Mouse (Mus musculus) kidney, postnatal 0 days (tissue): Measurements from ENCODE around the gene Rcor1. TPM values are rescaled to one million over a fixed set of nuclear protein-coding genes. Genes with fewer than 3 reads are reported as not detected.

ENCODE experiments used
- ATAC-seq: fragments of 200-750 bp; cut with Nextera tagmentation; replicated peaks from 2 replicates; pipeline ENCODE4 v1.8.0; 2017; ENCODE audit warnings: low read depth, moderate number of reproducible peaks, moderate TSS enrichment, moderate library complexity; ENCODE audit not compliant: low FRiP score
- DNase-seq: peaks from one replicate; pipeline ENCODE4 v3.0.0-alpha.2; 2016; ENCODE audit warnings: low spot score
- H3K27ac ChIP-seq: fragments of 300-500 bp; sonication (generic); 2 replicates; pipeline ENCODE4 v1.5.1; 2014; ENCODE audit warnings: mild to moderate bottlenecking
- H3K27me3 ChIP-seq: fragments of 300-500 bp; sonication (generic); 2 replicates; pipeline ENCODE4 v1.6.1; 2014; ENCODE audit warnings: low read length, mixed read lengths; ENCODE audit not compliant: insufficient read depth
- H3K36me3 ChIP-seq: fragments of 300-500 bp; sonication (generic); 2 replicates; pipeline ENCODE4 v1.6.1; 2014; ENCODE audit warnings: low read length, mixed read lengths; ENCODE audit not compliant: insufficient read depth
- H3K4me1 ChIP-seq: fragments of 300-500 bp; sonication (generic); replicated peaks from 2 replicates; pipeline ENCODE4 v1.6.1; 2014; ENCODE audit warnings: antibody characterized with exemption, low read length, mixed read lengths; ENCODE audit not compliant: insufficient read depth
- H3K4me2 ChIP-seq: fragments of 300-500 bp; sonication (generic); 2 replicates; pipeline ENCODE4 v1.6.1; 2014; ENCODE audit warnings: mild to moderate bottlenecking, low read length, moderate library complexity, mixed read lengths
- H3K4me3 ChIP-seq: fragments of 300-500 bp; sonication (generic); replicated peaks from 2 replicates; pipeline ENCODE4 v1.5.1; 2014; ENCODE audit warnings: low read depth, low read length
- H3K9ac ChIP-seq: fragments of 300-500 bp; sonication (generic); 2 replicates; pipeline ENCODE4 v1.6.1; 2014; ENCODE audit warnings: low read depth, low read length
- H3K9me3 ChIP-seq: fragments of 300-500 bp; sonication (generic); replicated peaks from 2 replicates; pipeline ENCODE4 v1.6.1; 2016; ENCODE audit warnings: low read length, inconsistent platforms, mixed read lengths
- CTCF ChIP-seq: IDR thresholded peaks from 2 replicates; pipeline ENCODE4 v1.5.1; 2016; ENCODE audit warnings: antibody characterized with exemption, low read depth, mild to moderate bottlenecking, moderate library complexity
- WGBS: fragments of 180-500 bp; shearing (Covaris S2); extraction: QIAGEN DNeasy Blood & Tissue Kit; methylation state at CpG from one replicate; pipeline ENCODE4 v1.1.7; 2014; 5-methylcytosine and 5-hydroxymethylcytosine counted together
- polyA plus RNA-seq: library from polyadenylated mRNA; unstranded; fragments of >200 nt; fragmentation: Nextera tagmentation; extraction: Ambion mirVana; gene quantifications from 2 replicates; pipeline ENCODE4 v1.2.1, GENCODE M21; 2015

Rcor1 gene
- 9.9 and 10.1 TPM in 2 replicates for polyA plus RNA-seq

- peak; percentile 99 for DNase-seq
- H3K36me3 ChIP-seq = no peaks in the 10 kb centered on the region
- peak within 1 kb of the TSS; percentile 81 for H3K4me3 ChIP-seq
- H3K4me2 ChIP-seq = peak within 1 kb of the TSS; percentile 83
- H3K9ac ChIP-seq = peak within 1 kb of the TSS; percentile 97
- H3K27ac ChIP-seq = peak within 1 kb of the TSS; percentile 98
- H3K27me3 ChIP-seq = no peaks in the 10 kb centered on the region
- TF ChIP-seq CTCF = no peak
- H3K9me3 ChIP-seq = no peaks in the 10 kb centered on the region
- peak; percentile 96 for ATAC-seq
- peaks cover 3% of the 10 kb centered on the region; the same call in 1 of the 2 replicates for H3K4me1 ChIP-seq
- under 1% methylated on average over 66 of the region's 76 CpGs for WGBS
Measured at GRCm38 (mm10) chr12:111038976-111039612, at the start of gene Rcor1. TSS of gene Rcor1 (plus strand) at chr12:111039351.

GRCm38 (mm10) chr12:110989409-110989808 is 49.7 kb upstream of the Rcor1 start:
- no peak overlapping the region for H3K27ac ChIP-seq
- no peak for TF ChIP-seq CTCF
- no peak for DNase-seq
- no peaks in the 10 kb centered on the region for H3K27me3 ChIP-seq
- no peak overlapping the region for H3K4me2 ChIP-seq
- no peak for ATAC-seq
- H3K4me3 ChIP-seq = no peak overlapping the region
- no peaks in the 10 kb centered on the region for H3K36me3 ChIP-seq
- 95% methylated on average over 3 of the region's 3 CpGs for WGBS
- H3K4me1 ChIP-seq = no peaks in the 10 kb centered on the region
- H3K9ac ChIP-seq = no peak overlapping the region
- H3K9me3 ChIP-seq = no peaks in the 10 kb centered on the region

GRCm38 (mm10) chr12:110990500-110990899 is 48.7 kb upstream of the Rcor1 start:
- 85% methylated on average over 7 of the region's 7 CpGs for WGBS
- TF ChIP-seq CTCF = no peak
- DNase-seq (no peak), ATAC-seq (no peak)
- no peak overlapping the region for H3K4me3 ChIP-seq
- H3K9me3 ChIP-seq = no peaks in the 10 kb centered on the region
- no peaks in the 10 kb centered on the region for H3K27me3 ChIP-seq
- no peak overlapping the region for H3K4me2 ChIP-seq
- H3K4me1 ChIP-seq = no peaks in the 10 kb centered on the region
- H3K9ac ChIP-seq = no peak overlapping the region
- no peaks in the 10 kb centered on the region for H3K36me3 ChIP-seq
- H3K27ac ChIP-seq = no peak overlapping the region

GRCm38 (mm10) chr12:110991361-110992127 is 47.6 kb upstream of the Rcor1 start:
- peak overlapping the region; percentile 61 for H3K9ac ChIP-seq
- no peaks in the 10 kb centered on the region for H3K9me3 ChIP-seq
- H3K27me3 ChIP-seq = no peaks in the 10 kb centered on the region
- no peaks in the 10 kb centered on the region for H3K4me1 ChIP-seq
- H3K36me3 ChIP-seq = no peaks in the 10 kb centered on the region
- peak; percentile 85 for DNase-seq
- peak overlapping the region; percentile 43 for H3K4me3 ChIP-seq
- peak overlapping the region; percentile 87 for H3K27ac ChIP-seq
- peak; percentile 92 for ATAC-seq
- TF ChIP-seq CTCF = peak; percentile 77
- H3K4me2 ChIP-seq = peak overlapping the region; percentile 76
- WGBS = 7% methylated on average over 23 of the region's 23 CpGs

GRCm38 (mm10) chr12:110992128-110992553 is 47.0 kb upstream of the Rcor1 start:
- H3K9me3 ChIP-seq = no peaks in the 10 kb centered on the region
- 0% methylated on average over 23 of the region's 24 CpGs for WGBS
- peak; percentile 90 for ATAC-seq
- peak; percentile 94 for DNase-seq
- peak overlapping the region; percentile 87 for H3K27ac ChIP-seq
- no peaks in the 10 kb centered on the region for H3K27me3 ChIP-seq
- H3K36me3 ChIP-seq = no peaks in the 10 kb centered on the region
- H3K4me3 ChIP-seq = peak overlapping the region; percentile 43
- no peaks in the 10 kb centered on the region for H3K4me1 ChIP-seq
- peak overlapping the region; percentile 76 for H3K4me2 ChIP-seq
- peak overlapping the region; percentile 61 for H3K9ac ChIP-seq
- TF ChIP-seq CTCF = peak; percentile 99

- Histone ChIP-seq H3K9ac (peak overlapping the region; percentile 61; the same call in 1 of the 2 replicates), H3K4me2 (peak overlapping the region; percentile 76), H3K9me3 (no peaks in the 10 kb centered on the region), H3K27ac (peak overlapping the region; percentile 87), H3K36me3 (no peaks in the 10 kb centered on the region), H3K4me3 (peak overlapping the region; percentile 43; the same call in 1 of the 2 replicates), H3K27me3 (no peaks in the 10 kb centered on the region), H3K4me1 (no peaks in the 10 kb centered on the region)
- no peak for ATAC-seq
- no peak for TF ChIP-seq CTCF
- DNase-seq = no peak
- 74% methylated on average over 12 of the region's 12 CpGs for WGBS
Measured at GRCm38 (mm10) chr12:110992771-110993170, 46.4 kb upstream of the Rcor1 start.
